Mouse (Mus musculus): ENCODE measurements around the gene Sema4a.

Gene Sema4a

DNA sequence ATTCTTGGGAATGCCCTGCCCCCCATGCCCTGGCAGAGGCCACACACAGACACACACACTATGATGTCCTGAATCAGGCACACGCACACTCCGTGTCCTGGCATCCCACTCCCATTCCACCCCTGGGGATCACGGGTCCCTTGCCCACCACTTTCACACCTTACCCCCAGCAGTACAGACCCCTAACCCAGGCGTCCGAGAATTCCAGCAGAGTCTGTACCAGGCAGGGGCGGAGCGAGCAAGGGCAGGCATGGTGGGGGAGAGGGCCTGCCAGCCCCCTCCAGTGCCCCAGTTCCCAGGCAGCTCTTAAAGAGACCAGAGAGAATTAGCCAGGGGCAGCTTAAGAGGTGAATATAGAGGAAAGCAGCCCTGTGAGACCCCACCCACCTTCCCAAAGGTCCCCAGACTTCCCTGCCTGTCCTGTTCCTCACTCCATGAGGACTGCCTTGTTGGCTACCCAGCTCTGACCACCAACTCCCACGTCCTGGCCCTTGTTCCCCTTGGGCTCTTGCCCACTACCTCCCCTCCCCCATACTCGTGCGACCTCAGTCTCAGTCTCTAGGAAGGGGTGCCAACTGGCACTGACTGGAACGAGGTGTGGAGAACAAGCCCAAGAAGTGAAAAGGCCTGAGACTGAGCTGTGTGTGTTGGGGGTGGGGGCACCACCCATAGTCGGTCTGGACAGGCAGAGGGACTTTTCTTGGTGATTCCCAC lies at the start of gene Sema4a:
Gene Sema4a, minus strand, starts transcription at position 200 of the 714 bp plus-strand sequence.
- no peak for DNase-seq (ENCODE audit: low read depth)

DNA sequence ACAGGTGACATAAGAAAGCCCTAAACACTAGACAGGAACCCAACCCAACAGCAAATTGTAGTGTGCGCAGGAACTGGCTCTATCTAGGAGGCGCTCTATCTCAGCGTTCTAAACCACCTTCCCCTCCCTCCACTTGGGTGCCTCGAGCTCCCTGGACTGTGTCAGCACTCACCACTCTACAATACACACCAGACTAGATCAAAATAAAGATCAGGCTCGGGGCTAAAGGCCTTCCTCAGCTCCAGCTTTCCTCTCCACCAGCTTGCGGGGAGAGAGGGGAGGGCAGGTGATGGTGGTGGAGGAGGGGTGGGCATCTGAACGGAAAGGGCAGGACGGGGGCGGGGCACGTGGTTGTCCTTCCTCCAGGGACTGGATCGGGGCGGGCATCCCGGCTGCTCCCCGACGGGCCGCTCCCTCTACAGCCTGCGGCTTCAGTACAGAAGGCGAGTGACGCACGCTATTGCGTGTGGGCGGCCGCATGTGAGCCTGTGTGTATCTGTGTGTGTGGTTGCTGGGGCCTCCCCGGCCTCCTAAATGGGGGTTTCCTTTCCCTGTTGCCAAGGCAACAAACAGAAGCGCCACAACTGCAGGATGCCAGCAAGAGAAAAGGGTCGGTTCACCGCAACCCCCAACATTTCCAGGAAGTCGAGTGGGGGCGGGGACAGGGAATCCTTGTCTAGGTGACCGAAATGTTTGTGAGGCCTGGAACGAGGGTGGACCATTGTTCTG lies 48.9 kb upstream of the Sema4a start, which contains the start of gene Lmna:
Gene Lmna, minus strand, starts transcription at position 265 of the 729 bp plus-strand sequence.
- DNase-seq (ENCODE audit: low read depth), result peak; percentile 99

DNA sequence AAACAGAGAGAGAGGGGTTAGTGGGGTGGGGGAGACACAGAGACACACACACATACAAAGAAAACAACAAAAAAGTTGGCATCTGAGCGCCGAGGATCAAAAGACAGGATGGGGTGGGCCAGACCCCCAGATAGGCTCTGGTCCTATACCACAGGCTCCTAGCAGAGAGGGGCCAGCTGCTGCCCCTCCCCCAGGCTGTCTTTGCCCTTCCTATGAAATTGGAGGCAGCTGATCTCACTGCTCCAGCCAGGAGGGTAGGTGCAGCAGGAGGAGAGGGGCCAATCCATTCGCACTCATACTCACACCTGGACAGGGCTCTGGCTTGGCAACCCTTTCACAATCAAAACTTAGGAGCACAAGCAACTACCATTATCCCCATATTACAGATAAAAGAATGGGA lies 48.3 kb upstream of the Sema4a start:
- DNase-seq (ENCODE audit: low read depth), result no peak

DNA sequence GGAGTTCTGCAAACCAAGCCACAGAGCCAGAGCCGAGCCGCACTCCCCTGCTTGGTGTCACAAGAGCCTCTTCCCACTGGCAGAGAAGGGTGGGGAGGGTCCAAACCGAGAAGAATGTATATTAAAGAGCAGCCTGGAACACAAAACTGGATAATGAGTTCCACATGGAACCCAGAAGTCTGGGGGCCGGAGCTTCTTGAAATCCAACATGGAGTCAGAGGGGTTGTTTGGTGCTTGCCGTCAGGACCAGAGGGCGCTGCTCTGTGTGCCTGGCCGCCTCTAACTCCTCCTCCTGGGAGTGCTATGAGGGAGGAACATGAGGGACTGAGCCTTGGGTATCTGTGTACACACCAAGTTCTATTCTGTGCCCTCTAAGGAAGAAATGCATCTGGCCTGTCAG lies 44.8 kb upstream of the Sema4a start:
- no peak for DNase-seq (ENCODE audit: low read depth)

DNA sequence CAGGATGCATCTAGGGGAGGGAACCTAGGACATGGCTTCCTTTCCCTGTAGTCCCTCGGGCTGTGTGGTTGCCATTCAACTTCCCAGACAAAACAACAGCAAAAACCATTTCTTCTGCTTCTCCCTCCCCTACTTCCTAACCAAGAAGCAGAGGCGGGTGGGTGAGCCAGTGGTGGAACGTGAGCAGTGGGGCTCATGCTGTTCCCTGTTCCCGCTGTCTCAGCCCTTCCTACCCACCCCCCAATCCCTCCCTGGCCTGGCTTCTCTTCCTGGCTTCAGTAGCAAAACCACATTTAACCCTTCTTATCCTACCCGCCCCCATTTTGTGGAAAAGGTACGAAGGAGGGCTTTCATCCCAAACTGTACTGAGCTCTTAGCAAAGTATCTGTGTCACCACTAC lies 44.1 kb upstream of the Sema4a start:
- no peak for DNase-seq (ENCODE audit: low read depth)

DNA sequence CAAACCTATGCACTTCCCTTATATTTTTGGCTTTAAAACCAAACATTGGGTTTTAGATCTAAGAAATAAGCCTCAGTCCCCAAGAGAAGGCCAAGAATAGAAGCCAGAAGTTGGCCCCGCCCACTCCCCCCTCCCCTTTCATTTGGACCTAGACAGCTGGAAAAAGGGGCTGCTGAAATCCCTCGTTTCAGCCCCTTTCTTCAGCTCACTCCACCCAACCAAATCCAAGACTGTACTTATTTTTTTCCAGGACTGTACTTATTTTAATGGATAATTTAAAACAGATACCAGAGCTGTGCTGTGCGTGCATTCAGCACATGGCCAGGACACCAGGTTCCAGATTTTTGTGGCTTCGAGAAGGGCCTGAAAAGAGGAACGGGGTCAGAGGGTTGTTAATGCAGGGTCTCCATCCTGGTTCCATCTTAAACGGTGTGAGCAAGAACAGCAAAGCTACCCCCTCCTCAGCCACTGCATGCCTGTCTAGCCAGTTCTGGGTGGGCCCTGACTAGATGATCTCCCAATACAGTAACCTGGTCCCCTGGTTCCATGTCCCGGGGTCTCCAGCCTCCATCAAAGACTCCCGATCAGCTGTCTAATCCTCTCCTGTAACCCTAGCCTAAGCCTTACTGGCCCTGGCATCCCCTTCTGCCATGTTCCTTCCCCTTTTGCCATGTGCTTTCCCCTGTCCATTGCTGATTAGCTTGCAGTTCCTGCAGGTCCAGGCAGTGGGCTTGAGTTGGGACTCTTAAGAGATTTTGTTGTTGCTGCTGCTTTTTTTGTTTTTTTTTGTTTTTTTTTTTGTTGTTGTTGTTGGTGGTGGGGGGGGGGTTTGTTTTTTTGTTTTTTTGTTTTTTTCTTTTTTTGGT lies 43.1 kb upstream of the Sema4a start:
- DNase-seq (ENCODE audit: low read depth), result no peak

DNA sequence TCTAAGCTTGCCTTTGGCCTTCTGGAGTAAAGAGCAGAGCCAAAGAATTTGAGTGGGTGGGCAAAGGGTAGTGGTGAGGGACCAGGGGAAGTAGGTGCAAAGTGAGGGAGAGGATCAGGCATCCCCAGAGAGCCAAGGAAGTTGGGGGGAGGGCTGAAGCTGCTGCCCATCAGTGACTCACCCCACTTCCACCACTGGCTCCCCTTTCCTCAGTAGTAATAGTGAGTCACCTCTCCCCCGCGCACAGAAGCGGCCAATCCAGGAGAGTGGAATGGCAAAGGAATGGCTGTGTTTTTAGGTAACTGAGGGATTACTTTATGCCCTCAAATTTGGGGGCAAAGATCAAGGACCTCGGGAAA lies 42.5 kb upstream of the Sema4a start:
- no peak for DNase-seq (ENCODE audit: low read depth)

DNA sequence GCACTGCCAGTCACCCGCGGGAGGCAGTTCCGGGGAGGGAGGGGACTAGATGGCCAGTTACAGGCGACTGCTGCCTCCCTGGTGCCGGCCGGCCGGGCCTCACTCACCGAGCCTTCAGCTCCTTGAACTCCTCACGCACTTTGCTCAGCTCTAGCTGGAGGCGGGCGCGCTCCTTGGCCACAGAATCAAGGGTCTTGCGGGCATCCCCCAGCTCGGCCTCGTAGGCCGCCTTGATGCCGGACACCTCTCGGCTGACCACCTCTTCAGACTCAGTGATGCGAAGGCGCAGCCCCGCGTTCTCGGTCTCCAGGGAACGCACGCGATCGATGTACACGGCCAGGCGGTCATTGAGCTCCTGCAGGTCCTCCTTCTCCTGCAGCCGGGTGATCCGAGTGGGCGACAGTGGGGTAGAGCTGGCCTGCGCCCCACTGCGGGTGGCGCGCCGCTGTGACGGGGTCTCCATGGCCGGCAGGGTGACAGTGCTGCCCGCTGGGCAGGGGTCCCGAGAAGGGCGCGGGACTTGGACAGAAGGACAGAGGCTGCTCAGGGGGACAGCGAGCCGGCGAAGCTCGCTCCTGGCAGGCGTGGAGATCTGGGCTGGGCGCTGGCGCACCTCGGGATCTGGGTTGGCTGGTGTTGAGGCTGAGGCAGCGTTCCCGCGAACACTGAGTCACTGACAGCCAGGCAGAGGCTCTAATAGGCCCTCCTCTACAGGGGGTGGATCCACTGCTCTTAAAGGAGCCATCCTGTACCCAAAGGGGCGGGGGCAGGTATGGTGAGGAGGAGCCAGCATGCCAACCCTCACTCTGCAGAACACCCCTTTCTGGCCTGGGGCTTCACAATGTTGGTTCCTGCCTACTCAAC lies 41.9 kb upstream of the Sema4a start:
- peak; percentile 84 for DNase-seq (ENCODE audit: low read depth)

DNA sequence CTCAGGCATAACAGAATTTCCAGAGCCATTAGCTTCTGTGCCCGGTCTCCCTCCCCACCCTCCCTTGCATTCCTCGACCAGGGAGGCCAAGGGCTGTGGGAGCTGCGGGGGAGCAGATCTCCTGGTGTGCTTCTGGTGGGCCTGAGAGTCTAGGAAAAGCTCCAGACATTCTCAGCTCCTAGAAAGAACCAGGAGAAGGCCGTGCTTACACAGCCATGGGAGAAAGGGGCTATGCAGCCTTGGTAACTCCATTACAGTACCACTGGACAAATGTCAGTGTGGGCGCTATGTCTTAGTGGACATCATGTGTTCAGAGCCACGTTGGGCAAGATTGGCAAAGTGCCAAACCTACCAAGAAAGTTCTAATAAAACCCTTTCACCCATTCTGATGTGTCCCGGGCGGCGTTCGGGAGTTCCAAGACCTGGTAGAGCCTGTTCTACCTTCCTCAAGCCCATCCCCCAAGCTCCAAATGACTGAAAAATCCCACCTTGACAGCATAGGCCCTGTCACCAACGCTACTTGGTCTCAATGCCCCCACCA lies 41.1 kb upstream of the Sema4a start:
- no peak for DNase-seq (ENCODE audit: low read depth)

DNA sequence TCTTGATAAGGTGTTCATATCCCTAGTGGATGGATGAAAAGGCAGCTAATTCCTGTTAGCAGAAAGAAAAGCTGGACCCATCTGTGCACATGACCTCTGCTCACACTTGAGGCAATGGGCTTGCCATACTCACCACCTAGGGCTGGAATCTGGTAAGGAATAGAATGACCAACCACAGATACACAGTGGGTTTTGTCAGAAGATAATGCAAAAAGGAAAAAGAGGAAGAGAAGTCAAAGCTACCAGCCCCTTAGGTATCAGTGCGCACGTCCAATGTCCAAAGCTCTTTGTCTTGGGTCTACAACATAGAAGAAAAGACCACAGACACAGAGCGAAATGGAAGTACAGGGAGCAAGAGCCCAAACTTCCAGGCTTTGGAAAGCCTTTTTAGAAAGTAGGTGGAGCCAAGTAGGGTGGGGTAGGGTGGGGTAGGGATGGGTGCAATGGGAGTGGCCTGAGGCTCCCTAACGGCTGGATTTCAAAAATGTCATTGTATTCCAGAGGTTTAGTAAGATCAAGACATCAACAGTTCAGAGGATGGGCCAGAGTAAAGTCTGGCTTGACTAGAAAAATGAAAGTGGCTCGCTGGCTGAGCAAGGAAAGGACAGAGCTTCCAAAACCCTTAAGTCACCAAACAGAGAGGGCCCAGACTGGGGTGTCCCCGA lies 40.5 kb upstream of the Sema4a start:
- no peak for DNase-seq (ENCODE audit: low read depth)

DNA sequence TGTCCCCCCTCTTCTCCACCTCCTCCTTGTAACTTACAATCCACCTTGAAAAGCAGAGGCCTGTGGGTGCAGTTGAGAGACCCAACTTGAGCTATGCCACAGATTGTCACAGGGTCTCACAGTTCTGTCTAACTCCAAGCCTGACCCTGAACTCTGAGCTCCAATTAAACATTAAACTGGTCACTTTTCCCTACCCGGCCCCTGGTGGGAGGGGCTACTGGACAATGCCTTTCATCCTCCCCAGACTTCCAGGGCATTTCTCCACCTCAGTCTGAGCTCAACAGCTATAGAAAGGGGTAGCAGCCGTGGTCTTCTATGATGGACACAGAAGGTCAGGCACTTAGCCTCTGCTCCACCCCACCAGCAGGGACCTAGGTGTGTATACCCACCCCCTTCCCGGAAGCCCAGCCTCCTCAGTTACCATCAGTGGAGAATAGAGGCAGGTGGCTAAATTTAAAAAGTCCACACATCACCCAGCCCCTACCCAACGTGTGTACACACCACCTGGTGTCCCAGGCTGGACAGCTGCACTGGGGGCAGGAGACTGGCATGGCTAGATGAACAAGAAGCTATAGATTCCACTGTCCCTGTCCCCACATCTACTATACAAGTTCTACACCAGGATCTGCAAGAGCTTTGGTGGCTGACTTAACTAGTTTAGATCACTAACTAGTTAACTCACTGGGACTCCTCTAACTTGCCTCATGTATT lies 39.8 kb upstream of the Sema4a start:
- DNase-seq (ENCODE audit: low read depth), result no peak

DNA sequence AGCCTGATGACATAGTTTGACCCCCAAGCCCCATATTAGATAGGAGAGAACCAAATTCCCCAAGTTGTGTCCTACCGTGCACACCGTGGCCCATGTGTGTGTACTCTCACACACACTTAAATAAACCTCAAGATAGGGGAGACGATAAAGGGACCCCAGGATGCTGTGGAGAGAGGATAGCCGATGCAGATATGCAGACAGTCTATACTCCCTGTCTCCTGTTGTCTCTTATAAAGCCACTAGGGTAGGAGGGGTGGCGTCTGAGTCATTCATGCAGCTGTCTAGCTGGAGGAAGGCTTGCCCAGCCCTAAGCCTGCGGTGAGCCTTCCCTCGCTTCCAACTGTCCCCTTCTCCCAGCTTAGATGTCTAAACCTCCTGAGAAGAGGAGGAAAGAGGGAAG lies 39.1 kb upstream of the Sema4a start:
- DNase-seq (ENCODE audit: low read depth), result no peak

DNA sequence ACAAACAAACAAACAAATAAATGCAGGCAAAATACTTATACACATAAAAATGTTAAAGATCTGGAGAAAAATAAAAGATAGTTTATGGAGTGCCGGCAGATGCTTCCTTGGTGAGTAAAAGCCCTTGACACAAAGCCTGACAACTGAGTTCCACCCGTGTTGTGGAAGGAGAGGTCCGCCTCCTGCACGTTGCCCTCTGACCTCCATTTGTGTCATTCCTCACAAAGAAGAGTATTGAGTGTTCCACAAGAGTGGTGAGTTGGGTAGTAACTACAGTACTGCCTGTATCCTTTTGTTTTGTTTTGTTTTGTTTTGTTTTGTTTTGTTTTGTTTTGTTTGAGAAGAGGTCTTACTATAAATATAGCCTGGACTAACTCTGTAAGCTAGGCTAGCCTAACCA lies 38.6 kb upstream of the Sema4a start:
- DNase-seq (ENCODE audit: low read depth), result no peak

DNA sequence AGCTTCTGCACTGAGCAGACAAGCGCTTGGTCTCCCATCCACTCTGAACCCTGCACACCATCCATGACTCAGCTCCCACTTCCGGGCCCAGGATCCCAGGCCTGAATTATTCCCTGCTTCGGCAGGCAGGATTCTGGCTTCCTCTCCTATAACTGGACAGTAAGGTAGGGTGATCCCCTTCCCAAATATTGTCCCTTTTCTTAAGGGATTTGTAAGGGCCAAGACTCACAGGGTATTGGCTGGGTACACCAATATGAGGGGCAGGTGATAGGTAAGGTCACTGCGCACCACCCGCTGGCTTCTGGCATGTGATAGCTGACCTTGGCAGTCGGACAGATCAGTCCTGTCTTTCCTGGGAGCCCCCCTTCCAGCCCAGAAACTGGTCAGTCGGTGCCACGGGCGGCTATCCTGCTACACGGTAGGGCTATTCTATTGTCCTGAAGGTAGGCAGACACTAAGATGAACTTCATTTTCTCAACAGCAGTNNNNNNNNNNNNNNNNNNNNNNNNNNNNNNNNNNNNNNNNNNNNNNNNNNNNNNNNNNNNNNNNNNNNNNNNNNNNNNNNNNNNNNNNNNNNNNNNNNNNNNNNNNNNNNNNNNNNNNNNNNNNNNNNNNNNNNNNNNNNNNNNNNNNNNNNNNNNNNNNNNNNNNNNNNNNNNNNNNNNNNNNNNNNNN lies 34.9 kb upstream of the Sema4a start:
- DNase-seq (ENCODE audit: low read depth), result no peak

DNA sequence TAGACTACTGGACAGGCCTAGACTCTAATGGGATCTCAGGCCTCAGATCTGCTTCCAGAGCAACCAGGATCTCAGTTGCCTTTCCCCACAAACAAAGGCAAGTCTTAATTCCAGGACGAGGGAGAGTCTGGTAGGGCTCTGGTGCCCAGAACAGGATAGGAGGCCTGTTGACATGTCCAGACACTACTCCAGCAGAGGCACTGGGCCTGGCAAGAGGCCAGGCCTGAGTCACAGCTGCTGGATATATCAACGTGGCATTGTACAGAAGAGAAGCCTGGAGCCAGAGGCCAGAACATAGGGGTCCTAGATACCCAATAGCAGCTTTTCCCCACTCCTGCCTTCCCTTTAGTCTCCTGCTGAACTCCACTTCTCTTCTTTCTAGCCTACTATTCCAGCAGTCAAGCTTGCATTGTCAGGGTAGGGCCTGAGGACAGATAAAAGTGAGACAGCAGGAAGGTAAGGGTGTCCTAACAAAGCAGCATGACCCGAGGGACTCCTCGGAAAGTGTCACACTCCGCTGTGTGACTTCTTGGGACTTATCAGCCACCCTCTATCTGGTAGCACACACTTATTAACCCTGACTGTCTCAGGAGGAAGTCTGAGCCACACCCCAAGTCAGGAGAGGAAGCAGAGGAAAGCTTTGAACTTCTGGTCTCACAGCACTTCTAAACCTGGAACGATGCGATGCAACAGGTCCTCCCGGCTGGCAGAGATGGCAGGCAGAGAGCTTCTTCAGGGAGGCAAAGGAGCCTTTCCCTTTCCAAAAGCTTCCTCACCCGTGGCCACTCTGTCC lies 34.0 kb upstream of the Sema4a start:
- DNase-seq (ENCODE audit: low read depth), result peak; percentile 62

DNA sequence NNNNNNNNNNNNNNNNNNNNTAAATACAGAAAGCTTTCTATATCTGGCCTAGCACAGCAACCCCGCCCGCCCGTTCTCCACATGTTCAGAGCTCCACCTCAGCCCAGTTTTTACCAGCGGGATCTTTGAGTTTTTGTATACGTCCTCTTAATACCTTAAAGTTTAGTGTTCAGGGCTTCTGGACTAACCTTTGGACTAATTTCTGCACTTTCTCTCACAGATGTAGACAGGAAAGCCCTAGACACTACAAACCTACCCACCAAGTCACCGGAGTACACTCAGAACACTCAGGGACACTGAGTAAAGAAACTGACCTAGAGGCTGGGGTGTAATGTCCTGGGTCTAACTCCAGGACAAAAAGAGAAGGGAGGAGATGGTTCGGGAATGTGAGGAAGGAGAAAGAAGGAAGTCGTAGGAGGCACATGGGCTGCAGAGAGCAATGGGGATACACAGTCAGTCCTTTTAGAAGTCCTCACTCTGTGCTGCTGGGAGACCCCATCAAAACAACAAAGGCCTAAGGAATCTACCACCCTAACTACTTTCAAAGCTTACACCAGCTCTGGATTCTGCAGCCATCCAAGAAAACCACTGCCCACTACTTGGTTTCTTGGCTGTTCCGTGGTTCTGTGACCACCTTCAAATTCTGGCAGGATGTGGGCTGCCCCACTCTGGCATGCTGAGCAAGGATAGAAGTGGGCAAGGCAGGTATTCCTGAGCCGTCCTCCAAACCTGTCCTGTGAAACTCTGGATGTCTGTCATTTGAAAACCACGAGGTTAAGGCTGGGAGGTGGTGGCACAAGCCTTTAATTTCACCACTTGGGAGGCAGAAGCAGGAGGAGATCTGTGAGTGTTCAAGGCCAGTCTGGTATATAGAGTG lies 33.0 kb upstream of the Sema4a start:
- no peak for DNase-seq (ENCODE audit: low read depth)

DNA sequence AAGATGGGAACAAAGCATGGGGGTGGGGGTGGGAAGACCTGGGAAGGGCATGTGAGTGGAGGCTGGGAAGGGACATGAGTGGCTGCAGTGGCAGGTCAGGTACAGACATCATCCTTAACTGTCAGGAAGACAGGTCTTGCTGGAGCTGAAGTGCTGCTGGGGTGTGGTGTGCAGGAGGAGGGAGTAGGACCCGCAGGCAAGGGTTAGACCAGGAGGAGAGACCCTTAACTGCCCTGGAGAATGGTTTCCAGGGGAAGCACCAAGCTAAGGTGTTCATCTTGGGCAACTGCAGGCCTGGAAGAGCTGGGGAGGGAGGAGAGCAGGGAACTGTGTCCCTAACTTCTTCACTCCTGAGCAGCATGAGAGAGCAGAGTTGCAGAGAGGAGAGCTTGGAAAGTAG lies 26.4 kb upstream of the Sema4a start:
- no peak for DNase-seq (ENCODE audit: low read depth)

DNA sequence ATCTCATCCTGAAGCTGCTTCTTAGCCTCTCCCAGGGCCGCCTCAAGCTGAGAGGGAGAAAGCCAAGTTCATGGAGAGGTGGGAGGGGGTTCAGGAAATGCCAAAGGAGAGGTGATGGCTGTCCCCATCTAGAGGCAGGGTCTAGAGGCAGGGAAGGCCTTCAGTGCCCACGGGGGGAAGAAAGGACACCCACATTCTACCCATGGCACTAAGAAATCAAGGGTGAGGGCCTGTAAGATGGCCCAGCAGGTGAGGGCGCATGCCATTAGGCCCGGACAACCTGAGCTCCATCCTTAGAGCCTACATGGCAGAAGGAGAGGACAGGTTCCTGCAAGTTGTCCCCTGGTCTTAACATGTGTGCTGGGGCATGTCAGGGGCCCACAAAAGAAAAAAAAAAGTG lies 25.9 kb upstream of the Sema4a start:
- DNase-seq (ENCODE audit: low read depth), result no peak
